In genomic region chr14:121636935-121637510, GRCm38 (mm10) we compare ENCODE assay signal across 10 mouse cellular contexts.
A peak's percentile ranks its signal among the peaks of the same experiment; 100 is the strongest.
DNase-seq lines count a peak whose midpoint lies in the region; ATAC-seq lines count a peak whose summit lies in the region.
"Had no signal": no experiment of that assay in that cellular context is flagged by ENCODE, and none has a peak within 500 bp of the region (broad histone marks: within the 10 kb centered on the region; RNA-seq: fewer than 3 reads in every experiment).

No protein-coding gene starts in this region.

- H3K27me3 ChIP-seq in megakaryocyte, embryonic 14.5 days (replicated peaks), result peaks cover 1% of the 10 kb centered on the region
- H3K27me3 ChIP-seq in stomach, embryonic 14.5 days (ENCODE audit: control insufficient read depth, insufficient read depth, low read length), result no peaks in the 10 kb centered on the region
- no peaks in the 10 kb centered on the region for H3K27me3 ChIP-seq in hindbrain, embryonic 14.5 days (ENCODE audit: control insufficient read depth, insufficient read depth, low read length)
- no peaks in the 10 kb centered on the region for H3K27me3 ChIP-seq in midbrain, embryonic 16.5 days (ENCODE audit: control insufficient read depth, insufficient read depth, low read depth, low read length)
- H3K27me3 ChIP-seq: embryonic facial prominence, embryonic 12.5 days had no signal

- peak; percentile 25 for DNase-seq in gastrocnemius, adult 18-20 months (ENCODE audit: low spot score)
- DNase-seq in gastrocnemius, postnatal 25 days, result no peak
- DNase-seq in heart, postnatal 14 days, result peak; percentile 44 to 51
- DNase-seq in hindbrain, embryonic 14.5 days (ENCODE audit: low spot score), result no peak

- H3K36me3 ChIP-seq in megakaryocyte, embryonic 14.5 days (replicated peaks; ENCODE audit: low read length), result no peaks in the 10 kb centered on the region
- H3K36me3 ChIP-seq in stomach, embryonic 14.5 days (ENCODE audit: control insufficient read depth, insufficient read depth, low read length), result peaks cover 17% of the 10 kb centered on the region
- H3K36me3 ChIP-seq in hindbrain, embryonic 14.5 days (replicated peaks; ENCODE audit: control insufficient read depth, insufficient read depth), result peaks cover 19% of the 10 kb centered on the region; the same call in 1 of the 2 replicates
- H3K36me3 ChIP-seq in midbrain, embryonic 16.5 days (ENCODE audit: control insufficient read depth, insufficient read depth, low read length), result peaks cover 18% of the 10 kb centered on the region

- no peak overlapping the region for H3K27ac ChIP-seq in stomach, embryonic 14.5 days (ENCODE audit: low read length)
- H3K27ac ChIP-seq in hindbrain, embryonic 14.5 days, result no peak overlapping the region
- no peak overlapping the region for H3K27ac ChIP-seq in midbrain, embryonic 16.5 days (ENCODE audit: low read length)
- H3K27ac ChIP-seq: embryonic facial prominence, embryonic 12.5 days; kidney, postnatal 0 days had no signal

- H3K4me1 ChIP-seq in megakaryocyte, embryonic 14.5 days, result no peaks in the 10 kb centered on the region
- H3K4me1 ChIP-seq in stomach, embryonic 14.5 days (ENCODE audit: control insufficient read depth, insufficient read depth, low read length), result peaks cover 6% of the 10 kb centered on the region; the same call in 1 of the 2 replicates
- no peaks in the 10 kb centered on the region for H3K4me1 ChIP-seq in hindbrain, embryonic 14.5 days (replicated peaks; ENCODE audit: control insufficient read depth, insufficient read depth, low read length)
- no peaks in the 10 kb centered on the region for H3K4me1 ChIP-seq in midbrain, embryonic 16.5 days (ENCODE audit: control insufficient read depth, insufficient read depth, low read length)
- H3K4me1 ChIP-seq: embryonic facial prominence, embryonic 12.5 days had no signal

- no peak overlapping the region for H3K4me2 ChIP-seq in stomach, embryonic 14.5 days (replicated peaks; ENCODE audit: low read depth, low read length)
- no peak overlapping the region for H3K4me2 ChIP-seq in hindbrain, embryonic 14.5 days (replicated peaks)
- H3K4me2 ChIP-seq in midbrain, embryonic 16.5 days (ENCODE audit: low read length), result no peak overlapping the region
- H3K4me2 ChIP-seq: embryonic facial prominence, embryonic 12.5 days had no signal

- 65% methylated on average over 12 of the region's 12 CpGs for WGBS in stomach, embryonic 14.5 days
- 90% methylated on average over 12 of the region's 12 CpGs for WGBS in hindbrain, embryonic 14.5 days
- WGBS in midbrain, embryonic 16.5 days, result 86% methylated on average over 12 of the region's 12 CpGs

- intact Hi-C loops in heart, postnatal 14 days (cut with DNase I), result no loop called here

- H3K9me3 ChIP-seq in megakaryocyte, embryonic 14.5 days, result no peaks in the 10 kb centered on the region
- H3K9me3 ChIP-seq in stomach, embryonic 14.5 days (ENCODE audit: control insufficient read depth, low read depth, low read length), result no peaks in the 10 kb centered on the region
- no peaks in the 10 kb centered on the region for H3K9me3 ChIP-seq in hindbrain, embryonic 14.5 days (ENCODE audit: control insufficient read depth, low read length)
- no peaks in the 10 kb centered on the region for H3K9me3 ChIP-seq in midbrain, embryonic 16.5 days (replicated peaks; ENCODE audit: control insufficient read depth, low read length, poor library complexity, severe bottlenecking)
- H3K9me3 ChIP-seq: embryonic facial prominence, embryonic 12.5 days had no signal

- H3K9ac ChIP-seq in stomach, embryonic 14.5 days (replicated peaks; ENCODE audit: low read depth, low read length), result no peak overlapping the region
- no peak overlapping the region for H3K9ac ChIP-seq in hindbrain, embryonic 14.5 days
- H3K9ac ChIP-seq in midbrain, embryonic 16.5 days (ENCODE audit: low read depth, low read length), result no peak overlapping the region
- H3K9ac ChIP-seq: embryonic facial prominence, embryonic 12.5 days had no signal

- ATAC-seq in megakaryocyte, adult 5-6 weeks (ENCODE audit: poor library complexity, severe bottlenecking), result no peak
- peak; percentile 34; the same call in 1 of the 2 replicates for ATAC-seq in stomach, embryonic 14.5 days (ENCODE audit: insufficient number of reproducible peaks, insufficient read depth, low FRiP score, low read depth)
- no peak for ATAC-seq in hindbrain, embryonic 14.5 days (ENCODE audit: low FRiP score)
- ATAC-seq in midbrain, embryonic 16.5 days, result no peak

- peak overlapping the region; percentile 39 for H3K4me3 ChIP-seq in megakaryocyte, embryonic 14.5 days (replicated peaks)
- no peak overlapping the region for H3K4me3 ChIP-seq in stomach, embryonic 14.5 days (ENCODE audit: low read depth, low read length)
- no peak overlapping the region for H3K4me3 ChIP-seq in hindbrain, embryonic 14.5 days (replicated peaks; ENCODE audit: low read length)
- no peak overlapping the region for H3K4me3 ChIP-seq in midbrain, embryonic 16.5 days (ENCODE audit: low read depth, low read length)
- H3K4me3 ChIP-seq: embryonic facial prominence, embryonic 12.5 days had no signal

Comparison
In these comparisons a context has a peak if more than half of its experiments do, and no peak if none do; other contexts are left out.
1. DNase-seq: peak in gastrocnemius, adult 18-20 months (single experiment) and heart, postnatal 14 days (2 of 2); none in gastrocnemius, postnatal 25 days (single experiment) and hindbrain, embryonic 14.5 days (single experiment).